Mouse (Mus musculus) liver, postnatal 0 days (tissue): ENCODE data around the gene Fgfr1op2. TPM values are rescaled to one million over a fixed set of nuclear protein-coding genes. Genes with fewer than 3 reads are reported as not detected.
A peak's percentile ranks its signal among the peaks of the same experiment; 100 is the strongest.

Experiments used
- ATAC-seq: fragments of 200-750 bp; cut with Nextera tagmentation; 2 replicates; pipeline ENCODE4 v1.8.0; 2017; ENCODE audit warnings: mild to moderate bottlenecking, moderate library complexity
- DNase-seq: peaks from one replicate; pipeline ENCODE4 v3.0.0-alpha.2; 2016
- H3K27ac ChIP-seq: fragments of 300-500 bp; sonication (generic); 2 replicates; pipeline ENCODE4 v1.5.1; 2014; ENCODE audit warnings: antibody characterized with exemption, moderate library complexity, mild to moderate bottlenecking, low read depth
- H3K27me3 ChIP-seq: fragments of 300-500 bp; sonication (generic); 2 replicates; pipeline ENCODE4 v1.6.1; 2014; ENCODE audit warnings: low read length, control low read depth, mixed read lengths; ENCODE audit not compliant: insufficient read depth
- H3K36me3 ChIP-seq: fragments of 300-500 bp; sonication (generic); replicated peaks from 2 replicates; pipeline ENCODE4 v1.6.1; 2014; ENCODE audit warnings: mild to moderate bottlenecking, control low read depth, low read length, moderate library complexity, mixed read lengths; ENCODE audit not compliant: insufficient read depth
- H3K4me1 ChIP-seq: fragments of 300-500 bp; sonication (generic); 2 replicates; pipeline ENCODE4 v1.6.1; 2014; ENCODE audit warnings: antibody characterized with exemption, mild to moderate bottlenecking, control low read depth; ENCODE audit not compliant: insufficient read depth
- H3K4me2 ChIP-seq: fragments of 300-500 bp; sonication (generic); 2 replicates; pipeline ENCODE4 v1.6.1; 2014; ENCODE audit warnings: low read depth, mild to moderate bottlenecking, low read length, moderate library complexity, mixed read lengths
- H3K4me3 ChIP-seq: fragments of 300-500 bp; sonication (generic); 2 replicates; pipeline ENCODE4 v1.5.1; 2014; ENCODE audit warnings: low read depth, low read length
- H3K9ac ChIP-seq: fragments of 300-500 bp; sonication (generic); replicated peaks from 2 replicates; pipeline ENCODE4 v1.6.1; 2014; ENCODE audit warnings: mild to moderate bottlenecking, moderate library complexity
- H3K9me3 ChIP-seq: fragments of 300-500 bp; sonication (generic); 2 replicates; pipeline ENCODE4 v1.6.1; 2016; ENCODE audit warnings: mild to moderate bottlenecking, control low read depth, low read length, mixed read lengths
- CTCF ChIP-seq: sonication (generic); IDR thresholded peaks from 2 replicates; pipeline ENCODE4 v1.5.1; 2016; ENCODE audit warnings: antibody characterized with exemption, low read depth
- EP300 ChIP-seq: IDR thresholded peaks from 2 replicates; pipeline ENCODE4 v1.6.1; 2016; ENCODE audit warnings: antibody characterized with exemption, low read depth, mild to moderate bottlenecking
- WGBS: fragments of 180-500 bp; shearing (Covaris S2); extraction: QIAGEN DNeasy Blood & Tissue Kit; methylation state at CpG from one replicate; pipeline ENCODE4 v1.1.7; 2014; ENCODE audit not compliant: insufficient replicate concordance; 5-methylcytosine and 5-hydroxymethylcytosine counted together
- polyA plus RNA-seq: library from polyadenylated mRNA; unstranded; fragments of >200 nt; fragmentation: Nextera tagmentation; extraction: Ambion mirVana; gene quantifications from 2 replicates; pipeline ENCODE4 v1.2.1, GENCODE M21; 2015

Fgfr1op2 gene
- polyA plus RNA-seq = 69.7 and 71.6 TPM in 2 replicates

- H3K9me3 ChIP-seq = no peaks in the 10 kb centered on the region
- peak within 1 kb of the TSS; percentile 88 for H3K4me2 ChIP-seq
- peaks cover 2% of the 10 kb centered on the region; the same call in 1 of the 2 replicates for H3K36me3 ChIP-seq
- H3K27ac ChIP-seq = peak within 1 kb of the TSS; percentile 98
- H3K4me3 ChIP-seq = peak within 1 kb of the TSS; percentile 96
- H3K9ac ChIP-seq = peak within 1 kb of the TSS; percentile 99
- peaks cover 20% of the 10 kb centered on the region for H3K4me1 ChIP-seq
- under 1% methylated on average over 13 of the region's 13 CpGs for WGBS
- DNase-seq = no peak
- H3K27me3 ChIP-seq = no peaks in the 10 kb centered on the region
- no peak; the same call in 1 of the 2 replicates for ATAC-seq
- TF ChIP-seq CTCF = no peak
- TF ChIP-seq EP300 = no peak
These were observed at the start of gene Fgfr1op2 for GRCm38 (mm10) chr6:146576903-146577302. TSS of gene Fgfr1op2 (plus strand) at chr6:146577203.

- WGBS = 79% methylated on average over 2 of the region's 2 CpGs
- no peak for DNase-seq
These were observed 49.5 kb upstream of the Fgfr1op2 start for GRCm38 (mm10) chr6:146527537-146527936.

GRCm38 (mm10) chr6:146530363-146530762, 46.6 kb upstream of the Fgfr1op2 start:
- no peak overlapping the region for H3K9ac ChIP-seq
- H3K4me3 ChIP-seq = no peak overlapping the region
- ATAC-seq = peak; percentile 40
- no peaks in the 10 kb centered on the region for H3K36me3 ChIP-seq
- no peak for DNase-seq
- no peaks in the 10 kb centered on the region for H3K9me3 ChIP-seq
- TF ChIP-seq CTCF = no peak
- no peak for TF ChIP-seq EP300
- no peak overlapping the region for H3K4me2 ChIP-seq
- H3K27me3 ChIP-seq = no peaks in the 10 kb centered on the region
- H3K4me1 ChIP-seq = peaks cover 5% of the 10 kb centered on the region
- H3K27ac ChIP-seq = no peak overlapping the region
- WGBS = 49% methylated on average over 7 of the region's 7 CpGs

More at GRCm38 (mm10) chr6:146527537-146527936, 49.5 kb upstream of the Fgfr1op2 start:
- Histone ChIP-seq H3K27me3 (no peaks in the 10 kb centered on the region), H3K9ac (no peak overlapping the region), H3K4me3 (no peak overlapping the region), H3K4me1 (peaks cover 5% of the 10 kb centered on the region), H3K27ac (no peak overlapping the region), H3K4me2 (no peak overlapping the region), H3K9me3 (no peaks in the 10 kb centered on the region), H3K36me3 (no peaks in the 10 kb centered on the region)
- ATAC-seq = no peak
- TF ChIP-seq CTCF (no peak), EP300 (no peak)

DNA sequence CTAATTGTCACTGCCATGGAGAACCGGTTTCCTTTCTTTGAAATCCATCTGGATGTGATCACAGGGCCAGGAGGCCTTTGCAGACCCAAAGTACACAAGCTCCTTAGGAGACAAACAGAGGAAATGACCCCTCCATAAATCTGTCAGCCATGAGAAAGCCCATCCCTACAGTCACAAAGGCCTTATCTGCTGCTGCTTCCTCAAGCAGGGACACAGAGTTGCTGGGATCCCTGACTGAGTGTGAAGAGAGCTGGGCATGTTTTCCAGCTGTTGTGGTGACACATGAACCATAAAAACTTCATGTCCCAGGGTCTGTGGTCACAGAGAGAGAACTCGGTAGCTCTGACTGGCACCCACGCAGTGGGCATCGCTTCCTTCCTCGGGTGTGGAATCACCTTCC, 46.2 kb upstream of the Fgfr1op2 start:
- DNase-seq (no peak), ATAC-seq (peak; percentile 59)
- 0 out of 2 replicates have a peak overlapping the region, but pooled peaks have one; percentile 16 for H3K27ac ChIP-seq
- H3K27me3 ChIP-seq = no peaks in the 10 kb centered on the region
- H3K4me1 ChIP-seq = peaks cover 5% of the 10 kb centered on the region
- H3K4me3 ChIP-seq = no peak overlapping the region
- no peak overlapping the region for H3K9ac ChIP-seq
- no peak overlapping the region for H3K4me2 ChIP-seq
- H3K9me3 ChIP-seq = no peaks in the 10 kb centered on the region
- whole genome bisulfite sequencing = 38% methylated on average over 5 of the region's 5 CpGs
- H3K36me3 ChIP-seq = no peaks in the 10 kb centered on the region
- TF ChIP-seq CTCF = no peak
- TF ChIP-seq EP300 = peak; percentile 54; the same call in 1 of the 2 replicates

GRCm38 (mm10) chr6:146533146-146533545, 43.9 kb upstream of the Fgfr1op2 start:
- 78% methylated on average over 4 of the region's 4 CpGs for WGBS
- no peaks in the 10 kb centered on the region for H3K9me3 ChIP-seq
- ATAC-seq (no peak), DNase-seq (no peak)
- no peak overlapping the region for H3K9ac ChIP-seq
- H3K4me2 ChIP-seq = no peak overlapping the region
- H3K4me3 ChIP-seq = no peak overlapping the region
- no peak overlapping the region for H3K27ac ChIP-seq
- peaks cover 5% of the 10 kb centered on the region for H3K4me1 ChIP-seq
- no peak for TF ChIP-seq CTCF
- no peak for TF ChIP-seq EP300
- no peaks in the 10 kb centered on the region for H3K36me3 ChIP-seq
- no peaks in the 10 kb centered on the region for H3K27me3 ChIP-seq

- ATAC-seq = no peak
- DNase-seq = no peak
- no peaks in the 10 kb centered on the region; the same call in 1 of the 2 replicates for H3K4me1 ChIP-seq
- H3K27ac ChIP-seq = no peak overlapping the region
- TF ChIP-seq EP300 (no peak), CTCF (no peak)
- no peak overlapping the region for H3K4me3 ChIP-seq
- H3K36me3 ChIP-seq = no peaks in the 10 kb centered on the region
- no peaks in the 10 kb centered on the region for H3K9me3 ChIP-seq
- no peak overlapping the region for H3K9ac ChIP-seq
- no peak overlapping the region for H3K4me2 ChIP-seq
- 76% methylated on average over 5 of the region's 5 CpGs for WGBS
- no peaks in the 10 kb centered on the region for H3K27me3 ChIP-seq
These were observed 41.5 kb upstream of the Fgfr1op2 start for GRCm38 (mm10) chr6:146535501-146535900.
